Mouse (Mus musculus) heart, embryonic 11.5 days (tissue): Measurements from ENCODE around the gene Afap1. TPM values are rescaled to one million over a fixed set of nuclear protein-coding genes. Genes with fewer than 3 reads are reported as not detected.

ENCODE experiments used
- ATAC-seq: fragments of 200-750 bp; cut with Nextera tagmentation; replicated peaks from 2 replicates; pipeline ENCODE4 v1.8.0; 2017; ENCODE audit warnings: moderate library complexity; ENCODE audit not compliant: insufficient number of reproducible peaks, low FRiP score, low TSS enrichment
- H3K27ac ChIP-seq: fragments of 300-500 bp; sonication (generic); 2 replicates; pipeline ENCODE4 v1.5.1; 2014; ENCODE audit warnings: mild to moderate bottlenecking, low read depth, low read length
- H3K27me3 ChIP-seq: fragments of 300-500 bp; sonication (generic); 2 replicates; pipeline ENCODE4 v1.6.1; 2014; ENCODE audit warnings: mild to moderate bottlenecking, low read length, mixed read lengths; ENCODE audit not compliant: control insufficient read depth, insufficient read depth
- H3K36me3 ChIP-seq: fragments of 300-500 bp; sonication (generic); 2 replicates; pipeline ENCODE4 v1.6.1; 2014; ENCODE audit warnings: mild to moderate bottlenecking, low read length, moderate library complexity, mixed read lengths; ENCODE audit not compliant: control insufficient read depth, insufficient read depth
- H3K4me1 ChIP-seq: fragments of 300-500 bp; sonication (generic); 2 replicates; pipeline ENCODE4 v1.6.1; 2014; ENCODE audit warnings: low read length; ENCODE audit not compliant: control insufficient read depth, insufficient read depth
- H3K4me2 ChIP-seq: fragments of 300-500 bp; sonication (generic); 2 replicates; pipeline ENCODE4 v1.6.1; 2014; ENCODE audit warnings: mild to moderate bottlenecking, moderate library complexity
- H3K4me3 ChIP-seq: fragments of 300-500 bp; sonication (generic); 2 replicates; pipeline ENCODE4 v1.5.1; 2014; ENCODE audit warnings: low read depth, low read length
- H3K9ac ChIP-seq: fragments of 300-500 bp; sonication (generic); 2 replicates; pipeline ENCODE4 v1.6.1; 2014; ENCODE audit warnings: mild to moderate bottlenecking, low read depth, low read length, moderate library complexity
- H3K9me3 ChIP-seq: fragments of 300-500 bp; sonication (generic); replicated peaks from 2 replicates; pipeline ENCODE4 v1.6.1; 2016; ENCODE audit warnings: low read length; ENCODE audit not compliant: control insufficient read depth
- WGBS: fragments of 180-500 bp; shearing (Covaris S2); extraction: QIAGEN DNeasy Blood & Tissue Kit; methylation state at CpG from one replicate; pipeline ENCODE4 v1.1.7; 2014; ENCODE audit not compliant: insufficient replicate concordance; 5-methylcytosine and 5-hydroxymethylcytosine counted together
- polyA plus RNA-seq: library from polyadenylated mRNA; unstranded; fragments of >200 nt; fragmentation: Nextera tagmentation; extraction: Ambion mirVana; gene quantifications from 2 replicates; pipeline ENCODE4 v1.2.1, GENCODE M21; 2014

Gene Afap1
- polyA plus RNA-seq, 1 experiment from 2014 or later = 19.9 TPM

GRCm38 (mm10) chr5:36007649-36008048, 114.5 kb downstream of the Afap1 start:
- ATAC-seq = no peak
- H3K36me3 ChIP-seq = no peaks in the 10 kb centered on the region
- H3K4me1 ChIP-seq = peaks cover 9% of the 10 kb centered on the region; the same call in 1 of the 2 replicates
- H3K9me3 ChIP-seq = no peaks in the 10 kb centered on the region
- H3K27ac ChIP-seq = no peak overlapping the region
- no peak overlapping the region for H3K4me2 ChIP-seq
- H3K9ac ChIP-seq = no peak overlapping the region
- WGBS = 85% methylated on average over 10 of the region's 10 CpGs
- H3K27me3 ChIP-seq = no peaks in the 10 kb centered on the region
- H3K4me3 ChIP-seq = no peak overlapping the region

- no peaks in the 10 kb centered on the region for H3K36me3 ChIP-seq
- no peak for ATAC-seq
- no peak overlapping the region for H3K27ac ChIP-seq
- H3K4me3 ChIP-seq = no peak overlapping the region
- H3K9me3 ChIP-seq = no peaks in the 10 kb centered on the region
- H3K4me2 ChIP-seq = no peak overlapping the region
- 81% methylated on average over 4 of the region's 4 CpGs for WGBS
- peaks cover 9% of the 10 kb centered on the region; the same call in 1 of the 2 replicates for H3K4me1 ChIP-seq
- no peaks in the 10 kb centered on the region for H3K27me3 ChIP-seq
- H3K9ac ChIP-seq = no peak overlapping the region
These were observed 116.3 kb downstream of the Afap1 start for GRCm38 (mm10) chr5:36009405-36009804.

GRCm38 (mm10) chr5:36018366-36018765, 125.2 kb downstream of the Afap1 start:
- H3K4me3 ChIP-seq = no peak overlapping the region
- H3K4me1 ChIP-seq = no peaks in the 10 kb centered on the region
- no peak for ATAC-seq
- no peaks in the 10 kb centered on the region; the same call in 1 of the 2 replicates for H3K36me3 ChIP-seq
- H3K27me3 ChIP-seq = no peaks in the 10 kb centered on the region
- no peak overlapping the region for H3K27ac ChIP-seq
- 77% methylated on average over 3 of the region's 3 CpGs for WGBS
- H3K9ac ChIP-seq = no peak overlapping the region
- H3K9me3 ChIP-seq = no peaks in the 10 kb centered on the region
- H3K4me2 ChIP-seq = no peak overlapping the region

- Histone ChIP-seq H3K4me1 (no peaks in the 10 kb centered on the region), H3K36me3 (no peaks in the 10 kb centered on the region; the same call in 1 of the 2 replicates), H3K9me3 (no peaks in the 10 kb centered on the region), H3K27me3 (0 out of 2 replicates have a peak, but pooled peaks cover 3% of the 10 kb centered on the region), H3K4me2 (no peak overlapping the region), H3K9ac (no peak overlapping the region), H3K4me3 (no peak overlapping the region), H3K27ac (no peak overlapping the region)
- no peak for ATAC-seq
- WGBS = 73% methylated on average over 3 of the region's 3 CpGs
These were observed 128.0 kb downstream of the Afap1 start for GRCm38 (mm10) chr5:36021091-36021490.

GRCm38 (mm10) chr5:36022361-36022760, 129.2 kb downstream of the Afap1 start:
- ATAC-seq = no peak
- 0 out of 2 replicates have a peak, but pooled peaks cover 3% of the 10 kb centered on the region for H3K27me3 ChIP-seq
- no peak overlapping the region for H3K4me3 ChIP-seq
- no peak overlapping the region for H3K27ac ChIP-seq
- H3K36me3 ChIP-seq = no peaks in the 10 kb centered on the region
- 93% methylated on average over 1 of the region's 1 CpGs for WGBS
- no peak overlapping the region for H3K9ac ChIP-seq
- 0 out of 2 replicates have a peak, but pooled peaks cover 4% of the 10 kb centered on the region for H3K4me1 ChIP-seq
- H3K9me3 ChIP-seq = no peaks in the 10 kb centered on the region
- H3K4me2 ChIP-seq = no peak overlapping the region

GRCm38 (mm10) chr5:36024003-36024685, 131.0 kb downstream of the Afap1 start:
- Histone ChIP-seq H3K36me3 (no peaks in the 10 kb centered on the region), H3K27ac (no peak overlapping the region), H3K4me1 (0 out of 2 replicates have a peak, but pooled peaks cover 4% of the 10 kb centered on the region), H3K9ac (no peak overlapping the region), H3K27me3 (0 out of 2 replicates have a peak, but pooled peaks cover 3% of the 10 kb centered on the region), H3K4me2 (no peak overlapping the region), H3K4me3 (no peak overlapping the region), H3K9me3 (no peaks in the 10 kb centered on the region)
- 82% methylated on average over 9 of the region's 9 CpGs for WGBS
- no peak for ATAC-seq

GRCm38 (mm10) chr5:36025076-36025475, 132.0 kb downstream of the Afap1 start:
- no peak for ATAC-seq
- H3K27ac ChIP-seq = no peak overlapping the region
- H3K27me3 ChIP-seq = peaks cover 3% of the 10 kb centered on the region; the same call in 1 of the 2 replicates
- 70% methylated on average over 4 of the region's 4 CpGs for WGBS
- no peak overlapping the region for H3K4me3 ChIP-seq
- no peak overlapping the region for H3K4me2 ChIP-seq
- no peaks in the 10 kb centered on the region for H3K9me3 ChIP-seq
- H3K36me3 ChIP-seq = no peaks in the 10 kb centered on the region
- H3K4me1 ChIP-seq = 0 out of 2 replicates have a peak, but pooled peaks cover 4% of the 10 kb centered on the region
- H3K9ac ChIP-seq = no peak overlapping the region

- WGBS = 38% methylated on average over 8 of the region's 8 CpGs
- ATAC-seq = no peak
- H3K9ac ChIP-seq = no peak overlapping the region
These were observed 140.7 kb downstream of the Afap1 start for GRCm38 (mm10) chr5:36033531-36034426.

More at GRCm38 (mm10) chr5:36033531-36034426, 140.7 kb downstream of the Afap1 start:
- no peak overlapping the region for H3K4me2 ChIP-seq
- no peaks in the 10 kb centered on the region for H3K9me3 ChIP-seq
- H3K36me3 ChIP-seq = no peaks in the 10 kb centered on the region
- no peak overlapping the region for H3K4me3 ChIP-seq
- H3K4me1 ChIP-seq = no peaks in the 10 kb centered on the region
- peaks cover 2% of the 10 kb centered on the region; the same call in 1 of the 2 replicates for H3K27me3 ChIP-seq
- no peak overlapping the region for H3K27ac ChIP-seq
